Mouse (Mus musculus) cortical plate, adult 2 months (tissue): Measurements from ENCODE around the gene Eaf2.

Experiments used
- CTCF ChIP-seq: fragments of 200-500 bp; IDR thresholded peaks from 2 replicates; pipeline ENCODE4 v1.5.1; 2011; ENCODE audit warnings: mild to moderate bottlenecking, control low read depth, low read length; ENCODE audit not compliant: insufficient read depth; ENCODE audit errors: extremely low read depth
- POLR2A ChIP-seq: fragments of 200-500 bp; IDR thresholded peaks from 2 replicates; pipeline ENCODE4 v1.6.1; 2011; ENCODE audit warnings: mild to moderate bottlenecking, low read length, control low read depth; ENCODE audit not compliant: insufficient read depth; ENCODE audit errors: extremely low read depth

DNA sequence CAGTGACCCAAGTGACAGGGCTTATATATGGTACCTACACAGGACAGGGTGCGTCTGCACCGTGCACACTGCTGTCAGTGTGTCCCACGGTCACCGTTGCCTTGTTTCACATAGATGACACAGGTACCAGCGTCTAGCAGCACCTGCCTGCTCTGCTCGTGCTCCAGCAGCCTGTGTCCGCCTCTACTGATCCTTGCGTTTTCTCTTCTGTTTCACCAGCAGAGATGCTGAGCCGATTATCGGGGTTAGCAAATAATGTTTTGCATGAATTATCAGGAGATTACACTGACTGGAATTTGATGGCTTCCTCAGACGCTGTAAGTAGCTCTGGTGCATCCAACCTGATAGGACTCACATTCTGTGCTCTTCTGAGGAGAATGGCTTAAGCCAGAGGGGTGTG lies 11.1 kb upstream of the Eaf2 start:
- TF ChIP-seq CTCF (no peak), POLR2A (no peak)
